ENCODE assay signal across 14 mouse cellular contexts in the genomic region with DNA sequence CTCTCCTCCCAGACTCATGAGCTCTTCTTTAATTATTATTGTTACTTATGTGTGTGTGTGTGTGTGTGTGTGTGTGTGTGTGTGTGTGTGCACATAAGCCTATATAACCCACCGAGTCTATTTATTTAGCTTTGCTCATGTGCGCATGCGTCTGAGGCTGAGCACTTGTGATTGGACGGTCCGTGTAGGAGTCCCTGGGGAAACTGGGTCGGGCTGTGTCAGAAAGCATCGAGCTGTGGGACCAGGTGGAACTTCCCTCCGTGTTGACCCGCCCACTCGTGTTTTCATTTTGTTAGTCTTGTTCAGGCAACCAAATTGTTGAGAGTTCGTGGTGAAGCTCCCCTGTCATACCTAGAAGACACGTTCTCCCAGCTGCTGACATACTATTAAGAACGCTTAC. TPM values are rescaled to one million over a fixed set of nuclear protein-coding genes. Genes with fewer than 3 reads are reported as not detected.
"Had no signal": no experiment of that assay in that cellular context is flagged by ENCODE, and none has a peak within 500 bp of the region (broad histone marks: within the 10 kb centered on the region; RNA-seq: fewer than 3 reads in every experiment).

No protein-coding gene starts in this region.

- H3K27ac ChIP-seq: kidney, postnatal 0 days; limb, embryonic 15.5 days; liver, embryonic 15.5 days had no signal

- DNase-seq: kidney, adult 9 months; left cerebral cortex, postnatal 4 days; lung, postnatal 10 days; lung, postnatal 4 days; spleen, adult 18-20 months; thymus, postnatal 36 days had no signal

- H3K36me3 ChIP-seq: limb, embryonic 15.5 days; liver, embryonic 15.5 days had no signal

- H3K4me3 ChIP-seq: limb, embryonic 15.5 days; liver, embryonic 15.5 days had no signal

- H3K9ac ChIP-seq: limb, embryonic 15.5 days; liver, embryonic 15.5 days; lung, embryonic 14.5 days had no signal

- H3K27me3 ChIP-seq: limb, embryonic 15.5 days; liver, embryonic 15.5 days had no signal

- ATAC-seq: intestine, postnatal 0 days; midbrain, embryonic 16.5 days had no signal

- H3K9me3 ChIP-seq: limb, embryonic 15.5 days; liver, embryonic 15.5 days had no signal

- H3K4me2 ChIP-seq: limb, embryonic 15.5 days; liver, embryonic 15.5 days; lung, embryonic 14.5 days; midbrain, embryonic 11.5 days had no signal

RNA-seq across cellular contexts. Expression of a gene that starts 35.3 kb away (rescaled TPM):
- total RNA-seq: megakaryocyte, adult 5-6 weeks had no signal
